Mouse (Mus musculus) megakaryocyte progenitor cell, adult 5-6 weeks (primary cell): Measurements from ENCODE around the gene Rer1. TPM values are rescaled to one million over a fixed set of nuclear protein-coding genes. Genes with fewer than 3 reads are reported as not detected.

Experiments
- ATAC-seq: replicated peaks from 2 replicates; pipeline ENCODE4 v1.8.0; 2016; ENCODE audit warnings: mild to moderate bottlenecking, moderate TSS enrichment, inconsistent platforms; ENCODE audit not compliant: poor library complexity
- total RNA-seq, 2 experiments: library from RNA; stranded (forward) in 1 of 2; stranded (reverse) in 1 of 2; fragments of 157-497, 149-512 nt in 1 of 2; fragments of 200-1000 nt in 1 of 2; gene quantifications; 2 replicates each; pipeline versions ENCODE4 v1.2.3 to v1.2.4; 2015 to 2017

Gene Rer1
- total RNA-seq, 2 experiments from 2014 or later: 123 to 126 TPM

DNA sequence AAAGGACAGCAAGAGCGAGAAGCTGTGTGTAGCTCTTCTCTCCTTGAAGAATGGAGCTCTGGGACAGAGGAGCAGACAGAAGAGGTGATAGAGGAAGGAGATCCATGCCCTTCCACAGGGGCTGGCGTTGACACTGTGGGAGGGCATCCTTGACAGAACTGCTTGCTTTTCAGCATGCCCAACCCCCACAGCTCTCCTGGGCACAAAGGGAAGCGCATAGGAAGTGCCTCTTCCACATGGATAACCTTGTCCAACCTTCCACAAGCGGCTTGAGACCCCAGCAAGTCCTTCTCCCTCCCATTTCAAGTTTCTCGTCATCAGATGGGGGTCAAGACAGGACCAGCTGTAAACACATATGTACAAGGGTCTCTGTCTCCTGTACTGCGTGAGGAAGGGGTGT is 53.1 kb downstream of the Rer1 start:
- ATAC-seq: no peak

DNA sequence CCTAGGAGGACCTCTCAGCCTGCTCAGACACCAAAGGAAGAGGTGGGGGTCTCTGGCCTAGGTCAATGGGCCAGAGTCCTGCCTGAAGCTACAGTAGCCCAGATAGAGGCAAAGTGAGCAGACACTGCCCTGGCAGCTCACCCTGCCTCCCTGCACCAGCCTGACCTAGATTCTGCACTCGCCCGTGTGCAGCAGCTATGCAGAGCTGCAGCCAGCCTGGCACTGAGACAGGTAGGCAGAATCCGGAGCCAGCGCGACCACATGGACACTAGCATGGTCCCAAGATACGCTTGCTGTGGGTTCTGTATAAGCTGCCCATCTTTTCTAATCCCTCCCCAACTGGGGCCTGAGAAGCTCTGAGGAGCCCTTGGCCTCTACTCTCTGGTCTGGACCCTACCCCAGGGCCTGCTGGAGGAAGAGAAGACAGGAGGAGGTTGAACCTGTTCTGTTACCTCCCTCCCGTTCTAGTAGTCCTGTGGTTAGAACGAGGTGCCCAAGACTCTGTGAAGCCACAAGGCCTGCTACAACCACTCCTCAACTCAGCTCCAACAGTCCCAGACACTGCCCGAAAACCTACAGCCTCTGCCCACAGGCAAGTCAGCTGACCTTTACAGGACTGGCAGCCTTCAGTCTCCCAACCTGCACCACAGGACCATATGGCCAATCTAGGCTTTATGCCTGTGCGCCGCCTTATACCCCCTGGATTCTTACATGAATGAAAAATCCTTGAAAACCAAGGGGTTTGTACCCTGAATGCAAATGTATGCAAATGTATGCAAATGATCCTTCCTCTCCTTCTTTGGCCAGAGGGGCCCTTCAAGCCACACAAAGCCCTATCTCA is 61.8 kb downstream of the Rer1 start:
- ATAC-seq: no peak

Other genes starting within 250 kb of the Rer1 start
- not detected in 2 replicates for gene Ttc34, start 248.9 kb downstream of the Rer1 start, total RNA-seq (2015)
- not detected in 2 replicates for gene Ttc34, start 248.9 kb downstream of the Rer1 start, total RNA-seq (2017)
- gene Mmel1, start 216.8 kb downstream of the Rer1 start, total RNA-seq (2015): not detected in 2 replicates
- gene Mmel1, start 216.8 kb downstream of the Rer1 start, total RNA-seq (2017): not detected in 2 replicates
- gene Fam213b, start 187.2 kb downstream of the Rer1 start, total RNA-seq (2015): 5.0 and 5.6 TPM in 2 replicates
- 1.8 and 5.6 TPM in 2 replicates for gene Fam213b, start 187.2 kb downstream of the Rer1 start, total RNA-seq (2017)
- gene Tnfrsf14, start 157.8 kb downstream of the Rer1 start, total RNA-seq (2015): 68.4 and 89.8 TPM in 2 replicates
- 58.3 and 68.2 TPM in 2 replicates for gene Tnfrsf14, start 157.8 kb downstream of the Rer1 start, total RNA-seq (2017)
- 0.64 and 0.67 TPM in 2 replicates for gene Hes5, start 125.5 kb downstream of the Rer1 start, total RNA-seq (2015)
- 0.24 and 4.5 TPM in 2 replicates for gene Hes5, start 125.5 kb downstream of the Rer1 start, total RNA-seq (2017)
- 28.0 and 43.9 TPM in 2 replicates for gene Pank4, start 122.3 kb downstream of the Rer1 start, total RNA-seq (2015)
- 24.6 and 24.8 TPM in 2 replicates for gene Pank4, start 122.3 kb downstream of the Rer1 start, total RNA-seq (2017)
- gene Plch2, start 29.6 kb downstream of the Rer1 start, total RNA-seq (2015): not detected in 2 replicates
- not detected in 2 replicates for gene Plch2, start 29.6 kb downstream of the Rer1 start, total RNA-seq (2017)
- gene Pex10, start 19.4 kb downstream of the Rer1 start, total RNA-seq (2015): 5.5 and 6.0 TPM in 2 replicates
- gene Pex10, start 19.4 kb downstream of the Rer1 start, total RNA-seq (2017): 13.8 and 18.8 TPM in 2 replicates
- 0.47 and 0.81 TPM in 2 replicates for gene Morn1, start 195 bp upstream of the Rer1 start, total RNA-seq (2015)
- 1.7 and 3.6 TPM in 2 replicates for gene Morn1, start 195 bp upstream of the Rer1 start, total RNA-seq (2017)
- gene Ski, start 136.2 kb upstream of the Rer1 start, total RNA-seq (2015): 16.9 and 19.7 TPM in 2 replicates
- 5.0 and 5.7 TPM in 2 replicates for gene Ski, start 136.2 kb upstream of the Rer1 start, total RNA-seq (2017)
- 28.6 and 46.3 TPM in 2 replicates for gene Faap20, start 163.4 kb upstream of the Rer1 start, total RNA-seq (2015)
- gene Faap20, start 163.4 kb upstream of the Rer1 start, total RNA-seq (2017): 14.2 and 17.6 TPM in 2 replicates